ENCODE assay signal across 10 mouse cellular contexts in the genomic region with DNA sequence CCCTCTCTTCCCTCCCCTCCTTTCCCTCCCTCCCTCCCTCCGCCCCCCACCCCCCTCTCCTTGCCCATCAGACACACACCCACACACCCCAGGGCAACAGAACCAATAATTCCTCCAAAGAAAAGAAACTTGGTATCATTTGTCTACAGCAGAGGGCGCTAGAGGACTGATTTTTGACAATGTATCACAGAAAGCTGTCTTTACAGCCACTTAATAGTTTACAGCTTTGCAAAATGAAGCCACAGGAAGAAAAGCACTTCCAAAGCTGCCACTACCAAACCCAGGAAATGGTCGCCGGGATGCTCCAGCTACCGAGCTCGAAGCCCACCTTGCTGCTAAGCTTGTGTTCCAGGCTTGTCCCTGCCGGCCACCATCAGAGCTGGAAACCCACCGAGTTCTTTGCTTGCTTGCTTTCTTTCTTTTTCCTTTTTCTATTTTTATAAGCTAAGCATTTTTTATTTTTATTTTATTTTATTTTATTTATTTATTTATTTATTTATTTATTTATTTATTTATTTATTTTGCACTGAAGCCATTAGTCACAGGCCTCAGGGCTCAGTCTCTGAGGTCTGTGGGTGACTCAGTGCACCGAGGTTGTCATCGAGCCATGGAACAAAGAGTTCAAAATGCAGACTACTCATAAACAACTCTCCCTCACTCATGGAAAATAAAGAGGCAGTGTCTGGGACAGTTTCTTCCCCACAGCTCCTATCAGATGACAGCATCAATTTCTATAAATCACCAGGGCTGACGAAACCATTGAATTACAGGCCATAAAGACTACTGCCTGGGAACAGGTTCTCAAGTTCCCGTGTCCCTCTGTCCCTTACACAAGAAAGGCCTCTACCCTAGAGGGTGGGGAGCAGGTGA.
DNase-seq lines count a peak whose midpoint lies in the region; ATAC-seq lines count a peak whose summit lies in the region.
"Had no signal": no experiment of that assay in that cellular context is flagged by ENCODE, and none has a peak within 500 bp of the region (broad histone marks: within the 10 kb centered on the region; RNA-seq: fewer than 3 reads in every experiment).

No protein-coding gene starts in this region.

- no peak for ATAC-seq in limb, embryonic 15.5 days (ENCODE audit: insufficient number of reproducible peaks, low FRiP score, low TSS enrichment, low read depth)

- H3K4me3 ChIP-seq in embryonic facial prominence, embryonic 10.5 days = no peak overlapping the region
- no peak overlapping the region for H3K4me3 ChIP-seq in limb, embryonic 15.5 days
- H3K4me3 ChIP-seq: liver, embryonic 15.5 days had no signal

- peaks cover 14% of the 10 kb centered on the region for H3K4me1 ChIP-seq in embryonic facial prominence, embryonic 10.5 days
- no peaks in the 10 kb centered on the region for H3K4me1 ChIP-seq in limb, embryonic 15.5 days
- H3K4me1 ChIP-seq: liver, embryonic 15.5 days had no signal

- H3K4me2 ChIP-seq in limb, embryonic 15.5 days = 0 out of 2 replicates have a peak overlapping the region, but pooled peaks have one; percentile 25
- H3K4me2 ChIP-seq: liver, embryonic 15.5 days had no signal

- peaks cover 31% of the 10 kb centered on the region for H3K27me3 ChIP-seq in embryonic facial prominence, embryonic 10.5 days (replicated peaks; ENCODE audit: low read depth, poor library complexity, severe bottlenecking)
- peaks cover 16% of the 10 kb centered on the region for H3K27me3 ChIP-seq in limb, embryonic 15.5 days
- H3K27me3 ChIP-seq in splenic B cell, adult 2 months (ENCODE audit: control insufficient read depth, insufficient read depth, low read length, poor library complexity, severe bottlenecking) = no peaks in the 10 kb centered on the region

- no peak overlapping the region for H3K27ac ChIP-seq in embryonic facial prominence, embryonic 10.5 days (replicated peaks)
- 0 out of 2 replicates have a peak overlapping the region, but pooled peaks have one; percentile 27 for H3K27ac ChIP-seq in limb, embryonic 15.5 days
- H3K27ac ChIP-seq: liver, embryonic 15.5 days had no signal

- DNase-seq in cerebellum, adult 11 months = peak; percentile 22
- no peak for DNase-seq in cerebellum, adult 11-12 months
- DNase-seq in urinary bladder, postnatal 14 days (ENCODE audit: low spot score) = peak; percentile 58
- no peak for DNase-seq in urinary bladder, adult 2 months (ENCODE audit: low spot score)
- peak; percentile 44 for DNase-seq in embryonic facial prominence, embryonic 10.5 days (ENCODE audit: low spot score)
- peak; percentile 76 for DNase-seq in kidney, adult 9 months
- peak; percentile 80 for DNase-seq in splenic B cell, adult 2 months (ENCODE audit: low read depth, low spot score)

- H3K36me3 ChIP-seq in embryonic facial prominence, embryonic 10.5 days (replicated peaks) = no peaks in the 10 kb centered on the region
- no peaks in the 10 kb centered on the region for H3K36me3 ChIP-seq in limb, embryonic 15.5 days
- peaks cover 5% of the 10 kb centered on the region; the same call in 1 of the 2 replicates for H3K36me3 ChIP-seq in splenic B cell, adult 2 months (ENCODE audit: control insufficient read depth, insufficient read depth, low read length, poor library complexity, severe bottlenecking)
- H3K36me3 ChIP-seq: G1E; liver, embryonic 15.5 days had no signal

- 53% methylated on average over 11 of the region's 12 CpGs for WGBS in embryonic facial prominence, embryonic 10.5 days
- 25% methylated on average over 11 of the region's 12 CpGs for WGBS in limb, embryonic 15.5 days

- no peaks in the 10 kb centered on the region for H3K9me3 ChIP-seq in embryonic facial prominence, embryonic 10.5 days
- H3K9me3 ChIP-seq in limb, embryonic 15.5 days = no peaks in the 10 kb centered on the region
- H3K9me3 ChIP-seq: liver, embryonic 15.5 days had no signal

- H3K9ac ChIP-seq in limb, embryonic 15.5 days = no peak overlapping the region
- H3K9ac ChIP-seq: liver, embryonic 15.5 days had no signal

Comparison
In these comparisons a context has a peak if more than half of its experiments do, and no peak if none do; other contexts are left out.
1. DNase-seq: peak in cerebellum, adult 11 months (single experiment), urinary bladder, postnatal 14 days (single experiment), embryonic facial prominence, embryonic 10.5 days (single experiment), kidney, adult 9 months (single experiment) and splenic B cell, adult 2 months (single experiment); none in cerebellum, adult 11-12 months (single experiment) and urinary bladder, adult 2 months (single experiment).